Mouse (Mus musculus): Measurements from ENCODE around the gene Fuk.
"Not testable (repeated sequence)": the region's sequence is repeated elsewhere in the genome, so short reads cannot be mapped to it uniquely, and the experiment has no call there.

Gene Fuk

GRCm38 (mm10) chr8:110877862-110878261 lies 24.4 kb downstream of the Fuk start:
- peak; percentile 7 for DNase-seq (ENCODE audit: low read depth)

GRCm38 (mm10) chr8:110870501-110870900 lies 31.8 kb downstream of the Fuk start:
- no peak for DNase-seq (ENCODE audit: low read depth)

DNA sequence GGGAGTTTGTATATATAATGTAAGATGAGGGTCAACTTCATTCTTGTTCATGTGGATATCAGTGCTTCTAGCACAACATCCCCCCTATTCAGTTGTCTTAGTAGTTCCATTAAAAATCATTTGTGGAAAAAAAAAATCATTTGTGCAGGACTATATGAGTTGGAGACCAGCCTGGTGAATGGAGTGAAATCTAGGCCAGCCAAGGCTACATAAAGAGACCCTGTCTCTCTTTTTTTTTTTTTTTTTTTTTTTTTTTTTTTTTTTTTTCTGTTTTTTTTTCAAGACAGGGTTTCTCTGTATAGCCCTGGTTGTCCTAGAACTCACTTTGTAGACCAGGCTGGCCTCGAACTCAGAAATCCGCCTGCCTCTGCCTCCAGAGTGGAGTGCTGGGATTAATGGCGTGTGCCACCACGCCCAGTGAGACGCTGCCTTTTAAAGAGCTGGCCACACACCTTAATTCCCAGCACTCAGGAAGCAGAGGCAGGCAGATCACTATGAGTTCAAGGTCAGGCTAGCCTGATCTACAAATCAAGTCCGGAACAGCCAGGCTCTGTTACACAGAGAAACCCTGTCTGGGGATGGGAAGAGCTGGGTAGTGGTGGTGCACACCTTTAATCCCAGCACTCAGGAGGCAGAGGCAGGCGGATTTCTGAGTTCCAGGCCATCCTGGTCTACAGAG lies 40.8 kb downstream of the Fuk start:
- DNase-seq (ENCODE audit: low read depth): not testable (repeated sequence)

GRCm38 (mm10) chr8:110859651-110860501 lies 42.4 kb downstream of the Fuk start:
- DNase-seq (ENCODE audit: low read depth): peak; percentile 29

DNA sequence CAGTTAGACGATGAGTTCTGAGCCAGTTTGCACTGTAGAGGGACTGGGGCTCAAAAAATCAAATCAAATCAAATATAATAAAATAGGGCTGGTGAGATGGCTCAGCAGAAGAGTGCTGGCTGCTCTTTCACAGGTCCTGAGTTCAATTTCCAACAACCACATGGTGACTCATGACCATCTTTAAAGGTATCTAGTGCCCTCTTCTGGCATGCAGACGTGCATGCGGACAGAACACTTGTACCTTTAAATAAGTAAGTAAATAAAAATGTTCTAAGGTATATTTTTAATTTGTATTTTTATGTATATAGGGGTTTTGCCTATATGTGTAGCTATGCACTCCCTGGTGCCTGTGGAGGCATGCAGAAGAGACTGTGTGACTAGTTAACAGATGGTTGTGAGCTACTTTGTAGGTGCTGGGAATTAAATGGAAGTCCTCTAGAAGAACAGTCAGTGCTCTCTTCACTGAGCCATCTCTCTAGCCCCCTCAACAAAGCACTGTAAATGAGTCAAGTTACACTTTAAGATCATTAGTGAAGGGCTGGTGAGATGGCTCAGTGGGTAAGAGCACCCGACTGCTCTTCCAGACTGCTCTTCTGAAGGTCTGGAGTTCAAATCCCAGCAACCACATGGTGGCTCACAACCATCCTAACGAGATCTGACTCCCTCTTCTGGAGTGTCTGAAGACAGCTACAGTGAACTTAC lies 45.4 kb downstream of the Fuk start:
- DNase-seq (ENCODE audit: low read depth): no peak

GRCm38 (mm10) chr8:110856073-110856472 lies 46.2 kb downstream of the Fuk start:
- not testable (repeated sequence) for DNase-seq (ENCODE audit: low read depth)

DNA sequence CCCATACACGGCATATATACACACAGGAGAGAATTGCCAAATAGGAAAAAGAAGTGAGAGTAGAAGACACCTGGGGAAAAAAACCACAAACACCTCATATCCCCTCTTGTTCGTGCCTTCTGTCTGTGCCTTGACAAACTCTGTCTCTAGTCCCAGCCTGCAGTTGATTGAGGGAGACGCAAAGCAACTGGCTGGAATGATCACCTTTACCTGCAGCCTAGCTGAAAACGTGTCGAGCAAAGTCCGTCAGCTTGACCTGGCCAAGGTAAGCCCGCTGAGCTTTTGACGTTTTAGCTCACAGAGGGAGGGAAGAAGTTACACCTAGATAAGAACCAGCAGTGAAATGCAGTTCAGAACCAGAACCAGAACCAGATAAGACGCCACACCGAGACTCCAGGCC lies 51.1 kb downstream of the Fuk start:
- DNase-seq (ENCODE audit: low read depth): no peak

DNA sequence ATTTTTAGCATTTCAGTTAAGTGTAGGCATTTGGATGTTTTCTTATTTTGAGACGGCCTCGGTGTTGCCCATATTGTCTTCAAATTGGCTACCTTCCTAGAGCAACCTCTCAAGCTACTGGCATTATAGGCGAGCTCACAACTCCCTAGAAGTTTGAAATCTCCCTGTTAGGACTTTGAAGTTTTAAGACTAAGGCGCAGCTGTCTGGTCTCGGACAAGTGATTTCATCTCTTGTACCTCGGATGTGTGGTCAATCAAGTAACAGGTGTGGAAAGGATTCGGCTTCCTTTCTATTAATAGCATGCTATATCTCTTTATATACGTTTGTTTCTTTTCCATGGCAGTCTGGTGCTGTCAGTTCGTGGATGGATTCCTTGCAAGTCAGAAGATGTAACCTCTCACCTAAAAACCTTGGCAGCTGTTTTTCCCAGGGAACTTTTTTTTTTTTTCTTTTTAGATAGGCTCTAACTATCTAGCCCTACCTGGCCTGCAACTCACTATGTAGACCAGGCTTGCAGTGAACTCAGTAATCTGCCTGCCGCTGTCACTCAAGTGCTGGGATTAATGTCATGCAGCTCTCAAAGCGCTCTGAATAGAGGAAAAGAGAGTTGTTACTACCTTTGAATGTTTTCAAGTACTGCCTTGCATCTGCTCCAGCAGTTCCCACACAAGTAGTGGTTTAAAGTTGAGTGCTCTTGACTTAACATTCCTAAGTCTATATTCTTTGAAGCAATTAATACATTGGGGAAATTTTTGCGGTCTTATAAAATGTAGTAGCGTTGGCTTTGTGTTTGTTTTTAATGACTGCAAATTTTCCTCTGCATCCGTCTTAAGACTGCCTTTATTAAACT lies 54.4 kb downstream of the Fuk start:
- DNase-seq (ENCODE audit: low read depth): no peak

DNA sequence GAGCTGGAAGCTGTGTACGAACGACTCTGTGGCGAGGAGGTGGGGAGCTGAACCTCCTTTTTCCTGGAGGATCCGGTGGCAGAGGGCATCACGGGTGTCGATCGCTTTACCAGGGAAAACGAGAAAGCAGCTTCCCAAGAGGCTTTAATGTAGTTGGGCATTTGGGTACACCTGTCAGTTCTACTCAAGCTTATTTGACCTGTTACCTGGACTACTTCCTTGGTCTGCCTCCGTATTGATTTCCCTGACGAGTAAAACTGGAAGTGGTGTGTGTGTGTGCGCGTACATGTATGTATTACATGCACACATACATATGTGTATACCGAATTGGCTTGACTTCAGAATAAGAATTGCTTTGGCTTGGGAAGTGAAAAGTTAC lies 55.1 kb downstream of the Fuk start:
- DNase-seq (ENCODE audit: low read depth): no peak

- peak; percentile 82 for DNase-seq (ENCODE audit: low read depth)
Measured at GRCm38 (mm10) chr8:110846405-110847170, 55.7 kb downstream of the Fuk start, which contains the start of the genes Cog4 and Sf3b3. Cog4 (plus strand) TSS chr8:110846600. Sf3b3 (minus strand) TSS chr8:110846787.

DNA sequence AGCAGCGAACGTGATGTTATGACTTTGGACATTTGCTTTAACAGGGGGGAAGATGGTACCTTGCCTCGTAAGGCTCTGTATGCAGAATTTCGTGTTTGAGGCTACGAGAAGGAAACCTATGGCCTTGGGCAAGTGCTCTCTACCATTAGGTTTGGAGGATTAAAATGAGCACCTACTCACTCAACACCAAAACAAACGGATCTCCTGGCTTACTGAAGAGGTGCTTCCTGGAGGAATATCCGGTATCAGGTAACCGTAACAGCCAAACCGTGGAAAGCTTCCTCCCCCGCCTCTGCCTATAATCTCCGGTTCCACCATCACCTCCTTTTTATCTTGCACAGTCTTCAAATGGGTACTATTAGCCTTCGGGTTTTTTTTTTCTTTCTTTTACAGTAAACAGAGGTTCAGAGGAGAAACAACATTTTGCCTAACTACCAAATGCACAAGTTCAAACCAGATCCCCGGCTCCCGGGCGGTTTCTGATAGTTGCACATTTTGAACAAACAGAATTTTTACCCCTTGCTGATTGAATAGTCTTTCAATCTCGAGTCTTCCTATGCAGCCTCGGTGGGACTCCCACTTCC lies 56.4 kb downstream of the Fuk start:
- peak; percentile 7 for DNase-seq (ENCODE audit: low read depth)

DNA sequence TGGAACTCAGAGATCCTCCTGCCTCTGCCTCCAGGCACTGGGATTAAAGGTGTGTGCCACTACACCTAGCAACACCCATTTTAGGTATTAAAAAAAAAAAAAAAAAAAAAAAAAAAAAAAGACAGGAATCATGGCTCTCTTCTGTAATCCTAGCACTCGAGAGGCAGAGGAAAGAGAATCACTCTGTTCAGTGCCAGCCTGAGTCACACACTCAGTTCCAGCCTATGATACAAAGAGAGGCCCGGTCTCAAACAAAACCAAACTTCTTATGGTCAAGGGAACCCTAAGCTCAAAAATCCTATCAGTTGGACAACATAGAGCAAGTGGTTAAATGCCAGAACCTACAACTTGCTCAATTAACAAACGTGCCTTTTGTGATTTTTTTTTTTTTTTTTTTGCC lies 57.3 kb downstream of the Fuk start:
- DNase-seq (ENCODE audit: low read depth): no peak

GRCm38 (mm10) chr8:110843207-110843606 lies 59.1 kb downstream of the Fuk start:
- no peak for DNase-seq (ENCODE audit: low read depth)

DNA sequence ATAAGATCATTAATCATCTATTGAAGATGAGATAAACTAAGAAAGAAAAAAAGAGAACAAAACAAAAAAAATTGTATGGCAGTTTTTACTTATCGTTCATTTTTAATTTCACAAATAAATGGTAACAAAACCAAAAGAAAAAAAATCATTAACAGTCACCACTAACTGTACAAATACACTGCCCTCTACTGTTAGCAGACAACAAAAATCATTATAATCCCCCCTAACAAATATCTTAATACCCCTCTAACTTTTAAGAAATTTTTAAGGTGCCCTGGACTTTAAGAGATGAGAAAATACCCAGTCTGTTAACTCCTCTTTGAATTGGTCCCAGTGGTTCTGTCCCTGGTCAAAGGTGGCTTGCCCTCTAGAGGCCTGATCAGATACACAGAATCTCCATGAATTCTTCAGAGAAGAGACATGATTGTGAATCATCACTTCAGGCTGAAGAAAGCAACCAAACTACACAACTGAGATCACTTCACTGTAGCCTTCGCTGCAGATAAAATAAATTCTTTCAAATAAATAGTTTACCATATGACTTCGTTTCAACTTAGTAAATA lies 60.2 kb downstream of the Fuk start:
- no peak for DNase-seq (ENCODE audit: low read depth)
